Mouse (Mus musculus) ES-E14 (cell line): ENCODE results near the gene Myrfl. TPM values are rescaled to one million over a fixed set of nuclear protein-coding genes. Genes with fewer than 3 reads are reported as not detected.
A peak's percentile ranks its signal among the peaks of the same experiment; 100 is the strongest.

Experiments used
- DNase-seq: peaks from one replicate; pipeline ENCODE4 v3.0.0-alpha.2; 2013; ENCODE audit warnings: low read depth, low spot score
- H3K27ac ChIP-seq: 2 replicates; pipeline ENCODE4 v1.5.1; 2012; ENCODE audit warnings: low read depth, mild to moderate bottlenecking, low read length, moderate library complexity, mixed read lengths; ENCODE audit not compliant: poor library complexity, insufficient read depth, severe bottlenecking
- H3K36me3 ChIP-seq: 2 replicates; pipeline ENCODE4 v1.6.1; 2012; ENCODE audit warnings: mild to moderate bottlenecking, low read length, moderate library complexity, mixed read lengths; ENCODE audit not compliant: control insufficient read depth, poor library complexity, insufficient read depth, severe bottlenecking
- H3K4me1 ChIP-seq, 2 experiments: fragments of 150-350 bp in 1 of 2; sonication (generic) in 1 of 2; 2 replicates each; pipeline ENCODE4 v1.6.1; 2012; ENCODE audit warnings: low read length in 2 of 2, mild to moderate bottlenecking in 1 of 2, mixed read lengths in 1 of 2; ENCODE audit not compliant: control insufficient read depth in 2 of 2, insufficient read depth in 2 of 2, poor library complexity in 1 of 2
- H3K4me3 ChIP-seq, 2 experiments: fragments of 150-350 bp in 1 of 2; sonication (generic) in 1 of 2; 2 replicates each; pipeline ENCODE4 v1.5.1; 2012; ENCODE audit warnings: low read length in 2 of 2, low read depth in 1 of 2, mild to moderate bottlenecking in 1 of 2, mixed read lengths in 1 of 2; ENCODE audit not compliant: insufficient read depth in 1 of 2, poor library complexity in 1 of 2, severe bottlenecking in 1 of 2
- H3K9ac ChIP-seq: 2 replicates; pipeline ENCODE4 v1.6.1; 2012; ENCODE audit warnings: low read depth, mild to moderate bottlenecking, low read length, mixed read lengths; ENCODE audit not compliant: poor library complexity, insufficient read depth, severe bottlenecking
- H3K9me3 ChIP-seq: fragments of 150-350 bp; sonication (generic); 2 replicates; pipeline ENCODE4 v1.6.1; 2012; ENCODE audit warnings: low read depth, mild to moderate bottlenecking, low read length; ENCODE audit not compliant: control insufficient read depth, insufficient read depth
- CHD2 ChIP-seq: IDR thresholded peaks from 2 replicates; pipeline ENCODE4 v1.6.1; 2014; ENCODE audit warnings: mild to moderate bottlenecking, low read depth, low read length, inconsistent platforms
- HCFC1 ChIP-seq: IDR thresholded peaks from 2 replicates; pipeline ENCODE4 v1.6.1; 2012; ENCODE audit warnings: low read length, inconsistent platforms, borderline replicate concordance; ENCODE audit not compliant: insufficient read depth
- MAFK ChIP-seq: IDR thresholded peaks from 2 replicates; pipeline ENCODE4 v1.6.1; 2014; ENCODE audit warnings: mild to moderate bottlenecking, low read depth, low read length, inconsistent platforms; ENCODE audit not compliant: insufficient read depth
- ZC3H11A ChIP-seq: IDR thresholded peaks from 2 replicates; pipeline ENCODE4 v1.6.1; 2012; ENCODE audit warnings: low read depth, mild to moderate bottlenecking, inconsistent platforms, low read length, borderline replicate concordance
- ZNF384 ChIP-seq: IDR thresholded peaks from 2 replicates; pipeline ENCODE4 v1.6.1; 2012; ENCODE audit warnings: low read depth, low read length, inconsistent platforms
- in situ Hi-C, 2 experiments: fragments of 600-800 bp; cut with MboI; formaldehyde crosslinking; loops; one replicate each; pipeline ENCODE4 v1.15.1; 2025; ENCODE audit warnings: low sequenced_read_pairs in 2 of 2, inconsistent platforms in 1 of 2; ENCODE audit not compliant: unreplicated experiment in 2 of 2
- total RNA-seq: library from RNA; depleted of rRNA; stranded (reverse); fragments of 300-350 nt; gene quantifications from 2 replicates; pipeline ENCODE4 v1.2.3, GENCODE M21; 2012

The Myrfl gene
- total RNA-seq, 1 experiment = 0.13 TPM

DNA sequence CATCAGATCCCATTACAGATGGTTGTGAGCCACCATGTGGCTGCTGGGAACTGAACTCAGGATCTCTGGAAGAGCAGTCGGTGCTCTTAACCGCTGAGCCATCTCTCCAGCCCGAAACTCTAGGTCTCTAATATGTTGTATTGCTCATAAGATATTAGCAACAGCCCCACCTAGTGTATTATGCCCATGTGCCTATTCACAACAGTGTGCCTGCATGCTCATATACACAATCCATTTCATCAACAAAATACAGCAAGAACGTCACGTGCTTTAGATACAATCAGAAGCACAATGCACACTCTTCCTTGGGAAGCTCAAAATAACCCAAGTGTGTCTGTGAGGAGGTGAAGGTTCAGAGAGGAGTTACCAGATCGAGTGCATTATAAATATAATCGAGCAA is 37.1 kb upstream of the Myrfl start:
- Histone ChIP-seq H3K4me3 (no peak overlapping the region), H3K9me3 (no peaks in the 10 kb centered on the region), H3K9ac (no peak overlapping the region), H3K4me1 (peaks cover 2 to 8% of the 10 kb centered on the region in 2 experiments; a peak in 3 of 4 replicates), H3K36me3 (peaks cover 26% of the 10 kb centered on the region; the same call in 1 of the 2 replicates), H3K27ac (no peak overlapping the region)
- DNase-seq = no peak
- in situ Hi-C loops = no loop called here
- TF ChIP-seq ZNF384 = no peak
- TF ChIP-seq ZC3H11A = no peak
- no peak for TF ChIP-seq CHD2
- no peak for TF ChIP-seq MAFK
- no peak for TF ChIP-seq HCFC1

DNA sequence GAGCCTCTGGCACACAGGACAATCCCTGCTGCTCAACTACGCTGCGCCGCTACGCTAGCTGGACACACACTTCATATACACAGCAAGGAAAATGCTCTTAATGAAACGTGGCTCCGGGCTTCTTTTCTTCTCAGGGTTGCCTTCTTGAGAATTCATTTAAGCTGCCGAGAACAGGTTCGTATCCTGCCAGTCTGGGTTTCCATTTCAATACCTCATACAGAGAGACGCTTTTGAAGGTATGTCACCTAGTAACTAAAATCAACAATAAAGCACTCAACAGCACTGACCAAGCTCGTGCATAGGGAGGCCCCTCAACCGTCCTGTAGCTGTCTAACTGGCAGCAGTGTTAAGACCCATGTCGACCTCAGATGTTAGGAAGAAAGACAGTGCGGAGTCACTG is 35.7 kb upstream of the Myrfl start:
- no peak overlapping the region for H3K9ac ChIP-seq
- H3K4me1 ChIP-seq = peaks cover 2 to 8% of the 10 kb centered on the region in 2 experiments; a peak in 3 of 4 replicates
- no peak overlapping the region for H3K4me3 ChIP-seq
- in situ Hi-C loops = no loop called here
- peaks cover 25% of the 10 kb centered on the region for H3K36me3 ChIP-seq
- TF ChIP-seq CHD2 (no peak), HCFC1 (no peak), ZNF384 (no peak), ZC3H11A (no peak), MAFK (no peak)
- H3K9me3 ChIP-seq = no peaks in the 10 kb centered on the region
- no peak overlapping the region for H3K27ac ChIP-seq
- DNase-seq = no peak

DNA sequence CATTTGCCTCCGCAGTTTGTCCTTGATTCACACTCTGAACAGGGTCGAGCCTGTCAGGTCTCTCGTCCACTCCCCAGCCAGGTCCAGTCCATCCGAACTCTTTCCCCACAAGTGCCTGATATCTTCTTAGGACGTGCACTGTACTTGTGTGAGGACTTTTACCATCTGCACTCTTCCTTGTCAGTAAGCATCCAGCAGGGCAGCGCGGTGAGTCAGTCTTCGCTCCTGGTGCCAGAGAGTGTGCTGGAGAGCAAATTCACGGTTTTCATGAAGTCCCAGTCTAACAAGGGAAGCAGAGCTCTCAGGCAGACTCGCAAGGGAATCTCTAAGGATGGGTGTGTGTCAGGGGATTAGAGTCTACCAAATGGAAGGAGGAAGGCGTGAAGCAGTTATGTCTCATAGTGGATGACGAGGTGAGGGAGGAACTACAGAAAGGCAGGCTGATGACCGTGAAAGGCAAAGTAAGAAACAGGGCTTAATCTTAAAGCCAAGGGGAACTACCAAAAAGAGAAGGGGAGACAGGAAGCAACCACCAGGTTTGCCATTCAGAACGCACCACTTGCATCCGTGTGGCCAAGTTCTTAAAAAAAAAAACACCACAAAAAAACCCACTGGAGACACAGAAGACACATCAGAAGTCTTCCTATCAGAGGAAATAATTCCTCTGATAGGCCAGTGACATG is 34.9 kb upstream of the Myrfl start:
- Histone ChIP-seq H3K4me1 (peaks cover 2 to 8% of the 10 kb centered on the region in 2 experiments; a peak in 3 of 4 replicates), H3K36me3 (peaks cover 19% of the 10 kb centered on the region), H3K9ac (no peak overlapping the region), H3K27ac (0 out of 2 replicates have a peak overlapping the region, but pooled peaks have one; percentile 6), H3K4me3 (no peak overlapping the region; a peak in 1 of 4 replicates), H3K9me3 (no peaks in the 10 kb centered on the region)
- DNase-seq = no peak
- in situ Hi-C loops = no loop called here
- TF ChIP-seq CHD2 (no peak), ZC3H11A (no peak), ZNF384 (no peak)

- Histone ChIP-seq H3K36me3 (peaks cover 19% of the 10 kb centered on the region), H3K9me3 (no peaks in the 10 kb centered on the region), H3K4me1 (peaks cover 2 to 8% of the 10 kb centered on the region in 2 experiments; a peak in 3 of 4 replicates), H3K4me3 (peak overlapping the region in 1 of 2 experiments; percentile 32; a peak in 1 of 4 replicates), H3K27ac (0 out of 2 replicates have a peak overlapping the region, but pooled peaks have one; percentile 6), H3K9ac (no peak overlapping the region)
- no peak for DNase-seq
- in situ Hi-C loops = no loop called here
- no peak for TF ChIP-seq ZC3H11A
- TF ChIP-seq MAFK = no peak
- TF ChIP-seq HCFC1 = no peak
- TF ChIP-seq CHD2 = no peak
- TF ChIP-seq ZNF384 = no peak
Observed at GRCm38 (mm10) chr10:116930936-116931335, 34.2 kb upstream of the Myrfl start.
